Mouse (Mus musculus): ENCODE data around the gene Slc9a4.

- no peak for TF ChIP-seq E2F4 (IDR thresholded peaks at IDR 0.05; ENCODE audit: insufficient read depth)
- TF ChIP-seq CEBPB (IDR thresholded peaks at IDR 0.05; ENCODE audit: insufficient read depth, poor library complexity, severe bottlenecking) = no peak
- no peak for TF ChIP-seq MYOG (IDR thresholded peaks at IDR 0.05; ENCODE audit: control insufficient read depth in 1 of 3, insufficient read depth in 1 of 3, insufficient read length in 2 of 3, low read depth in 2 of 3)
- no peak for TF ChIP-seq POLR2A (IDR thresholded peaks at IDR 0.05; ENCODE audit: insufficient read length, low read depth)
Observed at GRCm38 (mm10) chr1:40660838-40661237, 81.0 kb downstream of the Slc9a4 start.

Measured in myocyte (in vitro differentiated cells).